Mouse (Mus musculus) lung, embryonic 15.5 days (tissue): ENCODE results near the gene Scyl2. TPM values are rescaled to one million over a fixed set of nuclear protein-coding genes. Genes with fewer than 3 reads are reported as not detected.
A peak's percentile ranks its signal among the peaks of the same experiment; 100 is the strongest.

Experiments
- ATAC-seq: fragments of 200-750 bp; cut with Nextera tagmentation; 2 replicates; pipeline ENCODE4 v1.8.0; 2017; ENCODE audit warnings: moderate number of reproducible peaks, borderline replicate concordance; ENCODE audit not compliant: low FRiP score, low TSS enrichment; ENCODE audit errors: extremely low read depth
- H3K27ac ChIP-seq: fragments of 300-500 bp; sonication (generic); 2 replicates; pipeline ENCODE4 v1.5.1; 2015; ENCODE audit warnings: moderate library complexity, mild to moderate bottlenecking, inconsistent platforms
- H3K27me3 ChIP-seq: fragments of 300-500 bp; sonication (generic); 2 replicates; pipeline ENCODE4 v1.6.1; 2015; ENCODE audit warnings: inconsistent platforms
- H3K36me3 ChIP-seq: fragments of 300-500 bp; sonication (generic); 2 replicates; pipeline ENCODE4 v1.6.1; 2015; ENCODE audit warnings: inconsistent platforms
- H3K4me1 ChIP-seq: fragments of 300-500 bp; sonication (generic); 2 replicates; pipeline ENCODE4 v1.6.1; 2015; ENCODE audit warnings: inconsistent platforms
- H3K4me2 ChIP-seq: fragments of 300-500 bp; sonication (generic); 2 replicates; pipeline ENCODE4 v1.6.1; 2015; ENCODE audit warnings: inconsistent platforms, mild to moderate bottlenecking, moderate library complexity
- H3K4me3 ChIP-seq: fragments of 300-500 bp; sonication (generic); 2 replicates; pipeline ENCODE4 v1.5.1; 2015; ENCODE audit warnings: mild to moderate bottlenecking, inconsistent platforms
- H3K9ac ChIP-seq: fragments of 300-500 bp; sonication (generic); 2 replicates; pipeline ENCODE4 v1.6.1; 2015; ENCODE audit warnings: inconsistent platforms
- H3K9me3 ChIP-seq: fragments of 300-500 bp; sonication (generic); 2 replicates; pipeline ENCODE4 v1.6.1; 2016; ENCODE audit warnings: inconsistent platforms
- WGBS: fragments of 180-500 bp; shearing (Covaris S2); methylation state at CpG from one replicate; pipeline ENCODE4 v1.1.7; 2015; 5-methylcytosine and 5-hydroxymethylcytosine counted together
- polyA plus RNA-seq: library from polyadenylated mRNA; unstranded; fragments of >200 nt; fragmentation: Nextera tagmentation; extraction: Ambion mirVana; gene quantifications from 2 replicates; pipeline ENCODE4 v1.2.1, GENCODE M21; 2015

The Scyl2 gene
- 7.8 and 8.2 TPM in 2 replicates for polyA plus RNA-seq

DNA sequence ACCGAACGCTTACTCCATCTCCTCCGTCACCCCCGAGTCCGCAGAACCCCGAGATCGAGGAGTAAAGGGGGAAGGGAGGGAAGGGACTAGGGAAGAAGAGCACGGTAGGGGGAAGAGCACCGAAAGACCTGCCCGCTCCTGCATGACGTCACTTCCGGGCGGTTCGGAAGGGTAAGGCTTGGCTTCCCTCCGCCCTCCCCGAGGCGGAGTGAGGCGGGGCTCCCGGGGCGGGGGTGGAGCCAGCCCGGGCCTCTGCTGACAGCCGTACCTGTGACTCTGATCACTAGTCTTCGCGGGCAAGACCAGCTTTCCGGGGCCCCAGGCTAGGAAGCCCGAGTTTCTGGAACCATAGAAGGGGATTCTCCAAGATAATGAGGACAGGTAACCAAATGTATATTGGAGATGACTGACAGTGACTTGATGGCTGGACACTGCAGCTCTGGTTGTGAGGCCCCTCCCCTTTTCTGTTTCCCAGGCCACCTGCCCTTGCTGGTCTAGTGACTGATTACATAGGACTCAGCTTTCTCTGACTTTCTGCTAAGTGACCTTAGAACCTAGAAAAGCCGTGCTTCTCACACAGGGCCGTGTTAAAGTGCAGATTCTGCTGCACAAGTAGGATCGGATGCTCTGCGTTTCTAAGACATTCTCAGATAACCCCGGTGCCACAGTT is at the start of gene Scyl2:
TSS of gene Scyl2 (minus strand) at position 147 of the 670 bp plus-strand sequence.
- H3K9me3 ChIP-seq: no peaks in the 10 kb centered on the region
- H3K27ac ChIP-seq: peak within 1 kb of the TSS; percentile 57
- peak within 1 kb of the TSS; percentile 81 for H3K4me2 ChIP-seq
- peak; percentile 99 for ATAC-seq
- H3K4me3 ChIP-seq: peak within 1 kb of the TSS; percentile 83
- 3% methylated on average over 31 of the region's 31 CpGs for WGBS
- H3K36me3 ChIP-seq: no peaks in the 10 kb centered on the region
- H3K4me1 ChIP-seq: peaks cover 10% of the 10 kb centered on the region
- H3K9ac ChIP-seq: peak within 1 kb of the TSS; percentile 92
- H3K27me3 ChIP-seq: no peaks in the 10 kb centered on the region

DNA sequence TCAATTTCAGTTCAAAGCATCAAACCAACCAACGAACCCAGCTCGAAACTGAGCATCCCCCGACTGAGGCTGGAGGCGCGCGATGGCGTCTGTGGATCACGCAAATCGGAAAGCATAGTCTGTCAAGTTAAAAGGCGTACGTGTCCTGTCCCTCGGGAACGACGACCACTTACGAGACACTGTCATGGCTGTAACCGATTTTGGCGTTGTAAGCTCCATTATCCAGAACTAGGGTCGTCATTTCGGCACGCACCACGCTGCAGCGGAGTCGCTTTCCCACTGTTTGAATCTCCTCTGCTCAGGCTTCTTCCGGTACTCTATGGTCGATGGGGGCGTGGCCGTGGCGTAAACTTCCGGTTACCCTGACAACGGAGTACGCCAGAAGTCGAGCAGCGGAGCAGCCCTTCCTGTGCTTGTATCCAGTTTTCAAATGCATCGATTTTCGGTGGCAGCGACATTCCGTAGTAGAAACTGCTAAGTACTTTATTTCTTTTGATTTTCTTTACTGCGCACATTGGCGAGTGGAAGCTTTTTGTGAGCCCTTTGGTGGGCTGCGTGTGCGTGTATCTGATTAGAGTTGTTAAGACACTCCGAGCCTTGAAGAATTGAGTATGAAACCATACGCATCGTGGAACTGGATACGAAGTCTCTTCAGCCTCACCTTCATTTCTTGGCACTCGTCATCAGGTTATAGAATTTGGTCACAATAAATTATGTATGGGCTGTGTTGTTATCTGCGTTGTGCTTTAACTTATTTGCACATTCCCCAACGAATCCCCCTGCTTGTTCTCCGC is 46.1 kb upstream of the Scyl2 start, which contains the start of gene Actr6:
TSS of gene Actr6 (minus strand) at position 295 of the 794 bp plus-strand sequence.
- Histone ChIP-seq H3K4me3 (peak within 1 kb of the TSS; percentile 69), H3K9ac (peak within 1 kb of the TSS; percentile 58), H3K4me1 (peaks cover 14% of the 10 kb centered on the region), H3K4me2 (peak within 1 kb of the TSS; percentile 70), H3K9me3 (no peaks in the 10 kb centered on the region), H3K27ac (peak within 1 kb of the TSS; percentile 38; the same call in 1 of the 2 replicates), H3K36me3 (peaks cover 3% of the 10 kb centered on the region; the same call in 1 of the 2 replicates), H3K27me3 (no peaks in the 10 kb centered on the region)
- 1% methylated on average over 49 of the region's 49 CpGs for WGBS
- ATAC-seq: peak; percentile 99

DNA sequence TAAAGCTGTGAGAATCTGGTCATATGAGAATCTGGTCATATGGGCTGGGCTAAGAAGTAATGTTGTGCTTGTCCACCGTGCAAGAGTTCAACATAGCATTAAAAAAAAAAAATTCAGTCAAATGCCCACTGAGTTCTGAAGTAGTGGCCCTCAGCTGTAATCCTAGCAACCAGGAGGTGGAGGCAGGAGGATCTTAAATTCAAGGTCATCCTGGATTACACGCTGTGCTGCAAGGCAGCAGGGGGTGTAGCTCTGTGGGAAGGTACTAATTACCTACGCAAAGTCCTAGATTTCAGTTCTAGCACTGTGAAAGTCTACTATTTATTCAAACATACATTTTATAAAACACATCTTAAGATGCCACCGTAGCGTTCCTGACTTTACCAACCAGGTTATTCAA is 45.3 kb upstream of the Scyl2 start:
- Histone ChIP-seq H3K4me2 (peak overlapping the region; percentile 70), H3K9ac (peak overlapping the region; percentile 58), H3K27ac (no peak overlapping the region), H3K27me3 (no peaks in the 10 kb centered on the region), H3K4me3 (peak overlapping the region; percentile 69), H3K9me3 (no peaks in the 10 kb centered on the region), H3K36me3 (peaks cover 8% of the 10 kb centered on the region; the same call in 1 of the 2 replicates), H3K4me1 (peaks cover 14% of the 10 kb centered on the region)
- 7% methylated on average over 5 of the region's 5 CpGs for WGBS
- no peak for ATAC-seq

DNA sequence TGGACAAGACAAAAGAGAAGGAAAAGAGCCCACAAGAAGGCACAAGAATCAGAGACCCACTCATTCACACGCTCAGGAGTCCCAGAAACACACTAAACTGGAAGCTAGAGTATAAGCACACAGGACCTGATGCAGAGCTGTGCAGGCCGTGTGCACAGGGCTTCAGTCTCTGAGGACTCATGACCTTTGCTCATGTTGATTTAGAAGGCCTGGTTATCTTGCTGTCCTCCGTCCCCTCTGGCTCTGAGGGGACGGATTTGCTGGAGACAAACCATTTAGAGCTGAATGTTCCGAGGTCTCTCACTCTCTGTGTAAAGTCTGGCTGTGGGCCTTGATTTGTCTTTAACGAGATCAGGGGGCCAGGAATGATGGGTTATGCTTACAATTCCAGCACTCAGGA is 44.3 kb upstream of the Scyl2 start:
- Histone ChIP-seq H3K27me3 (no peaks in the 10 kb centered on the region), H3K4me3 (no peak overlapping the region), H3K27ac (no peak overlapping the region), H3K9me3 (no peaks in the 10 kb centered on the region), H3K9ac (no peak overlapping the region), H3K4me2 (no peak overlapping the region), H3K36me3 (peaks cover 14% of the 10 kb centered on the region), H3K4me1 (peaks cover 14% of the 10 kb centered on the region)
- WGBS: 80% methylated on average over 6 of the region's 6 CpGs
- ATAC-seq: no peak

DNA sequence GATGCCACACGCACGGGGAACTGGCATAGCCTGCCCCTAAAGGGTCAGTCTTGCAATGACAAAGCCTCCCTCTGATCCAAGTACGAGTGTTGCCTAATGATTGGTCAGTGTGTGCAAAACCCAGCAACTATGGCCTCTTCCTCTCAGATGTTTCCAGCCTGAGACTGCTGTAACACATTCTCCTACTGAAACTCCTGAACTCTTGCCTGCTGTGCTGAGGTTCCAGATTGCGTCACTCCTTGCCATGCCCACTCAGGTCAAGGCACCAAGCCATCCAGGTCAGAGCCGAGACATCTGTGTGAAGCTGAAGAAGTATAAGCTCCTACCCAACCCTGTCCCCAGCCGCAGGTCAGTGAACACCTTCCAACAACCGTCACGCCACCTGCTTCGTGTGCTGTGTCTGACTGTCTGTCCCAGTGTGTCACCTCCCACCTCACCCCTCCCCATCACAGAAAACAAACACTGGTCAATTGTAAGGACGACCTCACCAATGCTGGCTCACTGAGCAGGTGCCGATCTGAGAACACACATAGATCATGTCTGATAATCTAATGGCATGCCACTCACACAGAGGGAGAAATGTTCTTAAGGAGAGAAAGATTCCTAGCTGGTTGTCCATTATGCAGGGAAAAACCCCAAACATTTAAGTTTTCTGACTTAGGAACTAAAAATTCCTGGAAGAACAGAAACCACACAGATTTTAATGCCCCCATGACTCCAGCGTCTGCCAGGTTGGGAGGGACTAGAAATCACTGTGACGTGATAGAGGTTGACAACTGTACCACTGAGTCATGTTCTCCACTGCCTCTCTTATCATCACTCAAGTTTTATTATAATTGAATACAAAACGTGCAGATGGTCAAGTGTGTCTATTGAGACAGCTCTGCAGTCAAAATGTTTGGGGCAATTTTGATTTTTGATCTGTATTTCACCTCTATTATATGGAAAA is 36.4 kb upstream of the Scyl2 start:
- H3K9ac ChIP-seq: no peak overlapping the region

DNA sequence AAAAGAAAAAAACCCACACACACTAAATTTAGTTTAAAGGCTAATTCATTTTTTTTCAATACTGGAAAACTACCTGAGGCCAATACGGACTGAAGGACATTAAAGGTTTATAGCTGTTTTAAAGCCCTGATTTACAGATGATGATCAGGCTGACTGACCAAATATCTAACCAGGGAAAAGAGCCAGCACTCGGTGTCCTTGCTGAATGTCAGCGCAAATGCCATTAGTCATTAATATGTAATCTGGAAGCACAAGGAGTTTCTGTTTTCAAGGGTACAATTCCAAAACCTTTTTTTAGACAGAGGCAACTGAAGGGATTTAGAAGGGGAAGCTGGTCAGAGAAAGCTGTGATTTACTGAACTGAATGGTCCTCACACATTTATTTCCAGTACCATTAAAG is 34.7 kb upstream of the Scyl2 start:
- ATAC-seq: no peak
- no peak overlapping the region for H3K4me2 ChIP-seq
- 89% methylated on average over 3 of the region's 3 CpGs for WGBS
- no peak overlapping the region for H3K27ac ChIP-seq
- no peak overlapping the region for H3K4me3 ChIP-seq
- H3K9me3 ChIP-seq: no peaks in the 10 kb centered on the region
- no peak overlapping the region for H3K9ac ChIP-seq
- no peaks in the 10 kb centered on the region for H3K4me1 ChIP-seq
- H3K36me3 ChIP-seq: peaks cover 29% of the 10 kb centered on the region
- no peaks in the 10 kb centered on the region for H3K27me3 ChIP-seq

More for the DNA sequence above, 36.4 kb upstream of the Scyl2 start:
- WGBS: 83% methylated on average over 14 of the region's 14 CpGs
- no peaks in the 10 kb centered on the region for H3K9me3 ChIP-seq
- peaks cover 33% of the 10 kb centered on the region for H3K36me3 ChIP-seq
- no peak for ATAC-seq
- no peaks in the 10 kb centered on the region for H3K27me3 ChIP-seq
- H3K4me1 ChIP-seq: no peaks in the 10 kb centered on the region
- no peak overlapping the region for H3K27ac ChIP-seq
- no peak overlapping the region for H3K4me3 ChIP-seq
- no peak overlapping the region for H3K4me2 ChIP-seq

DNA sequence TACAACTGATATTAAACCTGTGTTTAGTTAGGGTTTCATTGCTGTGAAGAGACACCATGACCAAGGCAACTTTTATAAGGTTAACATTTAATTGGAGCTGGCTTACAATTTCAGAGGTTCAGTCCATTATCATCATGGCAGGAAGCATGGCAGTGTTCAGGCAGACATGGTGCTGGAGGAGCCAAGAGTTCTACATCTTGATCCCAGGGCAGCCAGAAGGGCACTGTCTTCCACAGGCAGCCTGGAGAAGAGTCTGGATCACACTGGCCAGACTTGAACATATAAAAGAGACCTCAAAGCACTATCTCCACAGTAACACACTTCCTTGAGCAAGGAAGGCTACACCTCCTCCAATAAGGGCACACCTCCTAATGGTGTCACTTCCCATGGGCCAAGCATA is 34.2 kb upstream of the Scyl2 start:
- Histone ChIP-seq H3K9ac (no peak overlapping the region), H3K9me3 (no peaks in the 10 kb centered on the region), H3K4me1 (no peaks in the 10 kb centered on the region), H3K4me3 (no peak overlapping the region), H3K27ac (no peak overlapping the region), H3K36me3 (peaks cover 29% of the 10 kb centered on the region), H3K4me2 (no peak overlapping the region), H3K27me3 (no peaks in the 10 kb centered on the region)
- no peak for ATAC-seq

DNA sequence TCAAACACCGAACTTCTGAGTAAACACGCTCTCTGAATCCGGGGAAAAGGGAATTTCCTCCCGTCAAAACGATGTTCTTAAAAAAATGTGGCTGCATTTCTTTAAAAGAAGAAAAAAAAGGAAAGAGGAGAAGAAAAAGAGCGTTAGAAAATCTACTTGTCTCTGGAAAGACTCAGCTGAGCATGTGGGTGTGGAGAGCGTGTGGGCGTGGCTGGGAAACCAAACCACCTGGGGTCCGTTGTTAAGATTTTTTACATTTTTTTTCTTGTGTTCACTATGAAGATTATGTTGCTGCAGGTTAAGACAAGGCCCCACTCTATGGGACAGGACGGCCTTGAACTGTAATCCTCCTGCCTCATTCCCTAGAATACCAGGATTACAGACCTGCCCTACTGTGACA is 28.8 kb upstream of the Scyl2 start:
- H3K9ac ChIP-seq: no peak overlapping the region
- H3K9me3 ChIP-seq: no peaks in the 10 kb centered on the region
- 83% methylated on average over 10 of the region's 10 CpGs for WGBS
- H3K4me3 ChIP-seq: no peak overlapping the region
- peaks cover 37% of the 10 kb centered on the region for H3K36me3 ChIP-seq
- no peaks in the 10 kb centered on the region for H3K4me1 ChIP-seq
- no peak for ATAC-seq
- H3K4me2 ChIP-seq: no peak overlapping the region
- H3K27ac ChIP-seq: no peak overlapping the region
- H3K27me3 ChIP-seq: no peaks in the 10 kb centered on the region

DNA sequence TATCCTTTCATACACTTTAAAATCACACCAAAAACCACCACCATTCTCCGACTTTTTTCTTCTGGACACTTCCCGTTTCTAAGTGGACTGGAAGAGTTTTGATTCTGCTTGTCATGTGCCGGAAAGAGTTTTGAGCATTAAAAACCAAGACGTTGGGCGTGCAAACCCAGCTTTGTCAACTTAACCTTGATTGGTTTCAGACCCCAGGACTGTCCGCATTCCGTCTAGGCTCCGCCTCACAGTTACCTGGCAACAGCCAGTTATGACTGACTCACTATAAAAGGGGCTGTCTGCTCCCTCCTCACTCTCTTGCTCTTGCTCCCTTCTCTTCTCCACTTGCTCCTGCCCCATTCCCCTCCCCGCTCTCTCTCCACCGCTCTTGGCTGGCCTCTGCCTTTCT is 22.6 kb upstream of the Scyl2 start:
- ATAC-seq: peak; percentile 64
- H3K27ac ChIP-seq: no peak overlapping the region
- H3K36me3 ChIP-seq: peaks cover 18% of the 10 kb centered on the region
- WGBS: 29% methylated on average over 10 of the region's 10 CpGs
- H3K4me2 ChIP-seq: peak overlapping the region; percentile 24
- H3K27me3 ChIP-seq: no peaks in the 10 kb centered on the region
- no peak overlapping the region for H3K9ac ChIP-seq
- no peak overlapping the region for H3K4me3 ChIP-seq
- H3K9me3 ChIP-seq: no peaks in the 10 kb centered on the region
- H3K4me1 ChIP-seq: no peaks in the 10 kb centered on the region

DNA sequence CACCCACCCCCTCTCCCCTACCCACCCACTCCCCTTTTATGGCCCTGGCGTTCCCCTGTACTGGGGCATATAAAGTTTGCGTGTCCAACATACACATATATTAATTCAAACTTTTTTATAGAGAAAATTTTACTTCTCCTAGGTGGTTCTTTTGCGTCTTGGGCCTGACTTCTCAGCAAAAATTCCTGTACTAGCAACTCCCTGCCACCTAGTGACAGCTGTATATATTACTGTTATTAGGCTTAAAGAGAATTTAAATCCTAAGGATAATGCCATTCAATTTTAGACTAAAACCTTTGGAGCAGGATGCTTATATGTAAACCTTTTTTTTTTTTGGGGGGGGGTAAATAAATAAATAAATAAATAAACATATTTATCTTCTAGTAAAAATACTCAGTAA is 21.3 kb upstream of the Scyl2 start:
- Histone ChIP-seq H3K27me3 (no peaks in the 10 kb centered on the region), H3K9ac (no peak overlapping the region), H3K4me1 (0 out of 2 replicates have a peak, but pooled peaks cover 3% of the 10 kb centered on the region), H3K27ac (no peak overlapping the region), H3K36me3 (peaks cover 10% of the 10 kb centered on the region), H3K4me2 (no peak overlapping the region), H3K4me3 (no peak overlapping the region), H3K9me3 (no peaks in the 10 kb centered on the region)
- 61% methylated on average over 3 of the region's 3 CpGs for WGBS
- ATAC-seq: no peak

DNA sequence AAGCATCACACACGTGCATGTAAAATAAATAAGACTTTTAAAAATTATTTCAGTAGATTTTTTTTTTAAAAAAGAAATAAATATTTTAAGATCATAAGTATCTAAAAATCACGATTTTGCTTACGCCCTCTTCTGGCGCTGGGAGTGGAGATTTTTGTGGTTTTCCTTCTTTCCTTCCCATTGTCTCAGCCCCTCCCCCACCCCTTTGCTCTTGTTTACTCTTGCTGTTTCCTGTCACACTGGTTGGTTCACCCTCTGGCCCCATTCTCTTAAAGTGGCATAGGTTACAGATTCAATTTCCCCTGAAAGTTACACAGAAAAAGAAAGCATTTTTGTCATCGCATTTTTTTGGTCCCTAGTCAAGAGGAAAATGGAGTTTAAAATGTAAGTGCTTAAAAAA is 17.0 kb upstream of the Scyl2 start:
- Histone ChIP-seq H3K9me3 (no peaks in the 10 kb centered on the region), H3K4me1 (0 out of 2 replicates have a peak, but pooled peaks cover 3% of the 10 kb centered on the region), H3K9ac (no peak overlapping the region), H3K27me3 (no peaks in the 10 kb centered on the region), H3K27ac (no peak overlapping the region), H3K4me3 (no peak overlapping the region), H3K36me3 (no peaks in the 10 kb centered on the region), H3K4me2 (no peak overlapping the region)
- WGBS: 38% methylated on average over 5 of the region's 5 CpGs
- ATAC-seq: no peak
